Mouse (Mus musculus): Measurements from ENCODE around the gene Hist1h1c. TPM values are rescaled to one million over a fixed set of nuclear protein-coding genes. Genes with fewer than 3 reads are reported as not detected.
"Not testable (repeated sequence)": the region's sequence is repeated elsewhere in the genome, so short reads cannot be mapped to it uniquely, and the experiment has no call there.

Hist1h1c gene
- polyA plus RNA-seq, 1 experiment from 2014 or later, result 24.6 TPM

GRCm38 (mm10) chr13:23745381-23746161, 7.0 kb downstream of the Hist1h1c start, which contains the start of gene Hist1h3c:
Gene Hist1h3c (minus strand): TSS chr13:23745602.
- WGBS (ENCODE audit: insufficient replicate concordance), result 1% methylated on average over 24 of the region's 28 CpGs
- Histone ChIP-seq H3K9me3 (replicated peaks; ENCODE audit: control insufficient read depth, low read length) (no peaks in the 10 kb centered on the region), H3K4me1 (ENCODE audit: control insufficient read depth, insufficient read depth, low read length) (peaks cover 9% of the 10 kb centered on the region), H3K27ac (ENCODE audit: low read depth, low read length) (peak within 1 kb of the TSS; percentile 100), H3K4me3 (ENCODE audit: low read depth, low read length) (peak within 1 kb of the TSS; percentile 37), H3K9ac (ENCODE audit: low read depth, low read length) (peak within 1 kb of the TSS; percentile 80), H3K36me3 (ENCODE audit: control insufficient read depth, insufficient read depth, low read length) (no peaks in the 10 kb centered on the region), H3K27me3 (ENCODE audit: control insufficient read depth, insufficient read depth, low read length) (no peaks in the 10 kb centered on the region), H3K4me2 (peak within 1 kb of the TSS; percentile 71)
- peak; percentile 61 for ATAC-seq (replicated peaks; ENCODE audit: insufficient number of reproducible peaks, low FRiP score, low TSS enrichment)

- Histone ChIP-seq H3K27ac (ENCODE audit: low read depth, low read length) (peak within 1 kb of the TSS; percentile 100), H3K4me2 (peak within 1 kb of the TSS; percentile 71), H3K4me3 (ENCODE audit: low read depth, low read length) (peak within 1 kb of the TSS; percentile 37), H3K9ac (ENCODE audit: low read depth, low read length) (peak within 1 kb of the TSS; percentile 80)
- not testable (repeated sequence) for H3K27me3 ChIP-seq (ENCODE audit: control insufficient read depth, insufficient read depth, low read length); H3K4me1 ChIP-seq (ENCODE audit: control insufficient read depth, insufficient read depth, low read length); H3K36me3 ChIP-seq (ENCODE audit: control insufficient read depth, insufficient read depth, low read length); H3K9me3 ChIP-seq (replicated peaks; ENCODE audit: control insufficient read depth, low read length)
- under 1% methylated on average over 39 of the region's 58 CpGs for WGBS (ENCODE audit: insufficient replicate concordance)
- peak; percentile 88 for ATAC-seq (replicated peaks; ENCODE audit: insufficient number of reproducible peaks, low FRiP score, low TSS enrichment)
Measured at GRCm38 (mm10) chr13:23746201-23747080, 7.8 kb downstream of the Hist1h1c start, which contains the start of gene Hist1h2bb. Gene Hist1h2bb (plus strand): TSS chr13:23746734.

- Histone ChIP-seq H3K9ac (ENCODE audit: low read depth, low read length) (peak overlapping the region; percentile 80), H3K9me3 (replicated peaks; ENCODE audit: control insufficient read depth, low read length) (no peaks in the 10 kb centered on the region), H3K27ac (ENCODE audit: low read depth, low read length) (peak overlapping the region; percentile 100), H3K36me3 (ENCODE audit: control insufficient read depth, insufficient read depth, low read length) (no peaks in the 10 kb centered on the region), H3K27me3 (ENCODE audit: control insufficient read depth, insufficient read depth, low read length) (no peaks in the 10 kb centered on the region), H3K4me2 (peak overlapping the region; percentile 71), H3K4me3 (ENCODE audit: low read depth, low read length) (peak overlapping the region; percentile 37), H3K4me1 (ENCODE audit: control insufficient read depth, insufficient read depth, low read length) (peaks cover 5% of the 10 kb centered on the region)
- ATAC-seq (replicated peaks; ENCODE audit: insufficient number of reproducible peaks, low FRiP score, low TSS enrichment), result no peak
- 5% methylated on average over 10 of the region's 13 CpGs for WGBS (ENCODE audit: insufficient replicate concordance)
Measured at GRCm38 (mm10) chr13:23747081-23747891, 8.7 kb downstream of the Hist1h1c start.

GRCm38 (mm10) chr13:23747892-23748288, 9.3 kb downstream of the Hist1h1c start:
- 12% methylated on average over 4 of the region's 4 CpGs for WGBS (ENCODE audit: insufficient replicate concordance)
- no peak for ATAC-seq (replicated peaks; ENCODE audit: insufficient number of reproducible peaks, low FRiP score, low TSS enrichment)
- H3K4me2 ChIP-seq, result peak overlapping the region; percentile 71
- no peaks in the 10 kb centered on the region for H3K9me3 ChIP-seq (replicated peaks; ENCODE audit: control insufficient read depth, low read length)
- peaks cover 5% of the 10 kb centered on the region for H3K4me1 ChIP-seq (ENCODE audit: control insufficient read depth, insufficient read depth, low read length)
- H3K36me3 ChIP-seq (ENCODE audit: control insufficient read depth, insufficient read depth, low read length), result no peaks in the 10 kb centered on the region
- H3K27me3 ChIP-seq (ENCODE audit: control insufficient read depth, insufficient read depth, low read length), result no peaks in the 10 kb centered on the region
- peak overlapping the region; percentile 70 for H3K9ac ChIP-seq (ENCODE audit: low read depth, low read length)
- peak overlapping the region; percentile 100 for H3K27ac ChIP-seq (ENCODE audit: low read depth, low read length)
- H3K4me3 ChIP-seq (ENCODE audit: low read depth, low read length), result no peak overlapping the region

GRCm38 (mm10) chr13:23749563-23750121, 11.0 kb downstream of the Hist1h1c start:
- Histone ChIP-seq H3K9me3 (replicated peaks; ENCODE audit: control insufficient read depth, low read length) (no peaks in the 10 kb centered on the region), H3K4me1 (ENCODE audit: control insufficient read depth, insufficient read depth, low read length) (peaks cover 5% of the 10 kb centered on the region), H3K9ac (ENCODE audit: low read depth, low read length) (no peak overlapping the region), H3K27me3 (ENCODE audit: control insufficient read depth, insufficient read depth, low read length) (no peaks in the 10 kb centered on the region), H3K4me2 (no peak overlapping the region), H3K27ac (ENCODE audit: low read depth, low read length) (peak overlapping the region; percentile 46; the same call in 1 of the 2 replicates), H3K4me3 (ENCODE audit: low read depth, low read length) (no peak overlapping the region), H3K36me3 (ENCODE audit: control insufficient read depth, insufficient read depth, low read length) (no peaks in the 10 kb centered on the region)
- WGBS (ENCODE audit: insufficient replicate concordance), result 87% methylated on average over 5 of the region's 5 CpGs
- ATAC-seq (replicated peaks; ENCODE audit: insufficient number of reproducible peaks, low FRiP score, low TSS enrichment), result no peak

- not testable (repeated sequence) for H3K9me3 ChIP-seq (replicated peaks; ENCODE audit: control insufficient read depth, low read length); H3K36me3 ChIP-seq (ENCODE audit: control insufficient read depth, insufficient read depth, low read length); H3K4me1 ChIP-seq (ENCODE audit: control insufficient read depth, insufficient read depth, low read length); H3K27me3 ChIP-seq (ENCODE audit: control insufficient read depth, insufficient read depth, low read length)
- Histone ChIP-seq H3K4me3 (ENCODE audit: low read depth, low read length) (peak within 1 kb of the TSS; percentile 43), H3K27ac (ENCODE audit: low read depth, low read length) (peak within 1 kb of the TSS; percentile 95), H3K4me2 (peak within 1 kb of the TSS; percentile 66), H3K9ac (ENCODE audit: low read depth, low read length) (peak within 1 kb of the TSS; percentile 74; the same call in 1 of the 2 replicates)
- 1% methylated on average over 25 of the region's 47 CpGs for WGBS (ENCODE audit: insufficient replicate concordance)
- 0 out of 2 replicates have a peak, but pooled peaks have one; percentile 27 for ATAC-seq (replicated peaks; ENCODE audit: insufficient number of reproducible peaks, low FRiP score, low TSS enrichment)
Measured at GRCm38 (mm10) chr13:23750839-23751477, 12.3 kb downstream of the Hist1h1c start, which contains the start of gene Hist1h2ab. Gene Hist1h2ab (plus strand): TSS chr13:23751126.

- Histone ChIP-seq H3K9me3 (replicated peaks; ENCODE audit: control insufficient read depth, low read length) (no peaks in the 10 kb centered on the region), H3K4me1 (ENCODE audit: control insufficient read depth, insufficient read depth, low read length) (peaks cover 5% of the 10 kb centered on the region), H3K9ac (ENCODE audit: low read depth, low read length) (peak overlapping the region; percentile 74; the same call in 1 of the 2 replicates), H3K4me3 (ENCODE audit: low read depth, low read length) (peak overlapping the region; percentile 43), H3K4me2 (peak overlapping the region; percentile 66), H3K27ac (ENCODE audit: low read depth, low read length) (peak overlapping the region; percentile 95), H3K36me3 (ENCODE audit: control insufficient read depth, insufficient read depth, low read length) (no peaks in the 10 kb centered on the region), H3K27me3 (ENCODE audit: control insufficient read depth, insufficient read depth, low read length) (no peaks in the 10 kb centered on the region)
- no peak for ATAC-seq (replicated peaks; ENCODE audit: insufficient number of reproducible peaks, low FRiP score, low TSS enrichment)
- 3% methylated on average over 11 of the region's 11 CpGs for WGBS (ENCODE audit: insufficient replicate concordance)
Measured at GRCm38 (mm10) chr13:23751478-23751956, 12.9 kb downstream of the Hist1h1c start.
